Mouse (Mus musculus) embryonic fibroblast, embryonic 13.5 days (primary cell): Measurements from ENCODE around the gene Speer4d.
"Not testable (repeated sequence)": the region's sequence is repeated elsewhere in the genome, so short reads cannot be mapped to it uniquely, and the experiment has no call there.

Experiments
- CTCF ChIP-seq: IDR thresholded peaks from 2 replicates; pipeline ENCODE4 v1.5.1; 2011; ENCODE audit warnings: mild to moderate bottlenecking, control low read depth, low read length, moderate library complexity, borderline replicate concordance; ENCODE audit not compliant: insufficient read depth
- POLR2A ChIP-seq: IDR thresholded peaks from 2 replicates; pipeline ENCODE4 v1.6.1; 2011; ENCODE audit warnings: low read depth, mild to moderate bottlenecking, control low read depth, low read length, moderate library complexity

DNA sequence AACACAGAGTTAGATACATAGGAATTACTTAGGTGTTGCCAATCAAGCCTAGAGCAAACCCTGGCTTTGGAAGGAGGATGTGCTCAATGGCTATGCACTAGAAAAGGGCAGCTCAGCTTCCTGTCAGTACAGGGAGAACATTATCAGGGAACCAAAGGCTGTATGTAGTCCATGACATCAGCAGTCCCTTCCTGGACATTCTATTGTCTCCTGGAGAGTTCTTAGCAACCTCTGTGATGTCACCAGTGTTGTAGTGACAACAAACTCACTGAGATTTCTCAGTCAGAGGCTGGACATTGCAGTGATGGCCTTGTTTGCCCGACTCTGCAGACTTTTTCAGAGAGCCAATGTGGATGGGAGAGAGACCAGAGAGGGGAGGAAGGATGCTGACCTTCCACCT, 41.8 kb upstream of the Speer4d start, which contains the start of gene Gm21083:
- TF ChIP-seq CTCF, POLR2A: not testable (repeated sequence)
